Mouse (Mus musculus): ENCODE measurements around the gene Gm9970. TPM values are rescaled to one million over a fixed set of nuclear protein-coding genes. Genes with fewer than 3 reads are reported as not detected.

Gene Gm9970
- total RNA-seq, 2 experiments from 2014 or later = not detected

GRCm38 (mm10) chr5:31198616-31199320 is 42.3 kb downstream of the Gm9970 start:
- no peak for ATAC-seq (replicated peaks; ENCODE audit: low FRiP score, poor library complexity, severe bottlenecking)

GRCm38 (mm10) chr5:31198170-31198569 is 42.9 kb downstream of the Gm9970 start:
- ATAC-seq (replicated peaks; ENCODE audit: low FRiP score, poor library complexity, severe bottlenecking) = no peak

GRCm38 (mm10) chr5:31197072-31197471 is 44.0 kb downstream of the Gm9970 start:
- ATAC-seq (replicated peaks; ENCODE audit: low FRiP score, poor library complexity, severe bottlenecking) = no peak

- ATAC-seq (replicated peaks; ENCODE audit: low FRiP score, poor library complexity, severe bottlenecking) = no peak
Measured at GRCm38 (mm10) chr5:31196207-31196606, 44.8 kb downstream of the Gm9970 start.

GRCm38 (mm10) chr5:31195671-31196070 is 45.4 kb downstream of the Gm9970 start:
- ATAC-seq (replicated peaks; ENCODE audit: low FRiP score, poor library complexity, severe bottlenecking) = no peak

- no peak for ATAC-seq (replicated peaks; ENCODE audit: low FRiP score, poor library complexity, severe bottlenecking)
Measured at GRCm38 (mm10) chr5:31194486-31195485, 46.2 kb downstream of the Gm9970 start.

GRCm38 (mm10) chr5:31193631-31194281 is 47.3 kb downstream of the Gm9970 start:
- peak; percentile 11 for ATAC-seq (replicated peaks; ENCODE audit: low FRiP score, poor library complexity, severe bottlenecking)

- ATAC-seq (replicated peaks; ENCODE audit: low FRiP score, poor library complexity, severe bottlenecking) = peak; percentile 88
Measured at GRCm38 (mm10) chr5:31192939-31193630, 47.9 kb downstream of the Gm9970 start, which contains the start of the genes Snx17 and Eif2b4. Snx17 (plus strand) TSS chr5:31193227. Eif2b4 (minus strand) TSS chr5:31193430.

- ATAC-seq (replicated peaks; ENCODE audit: low FRiP score, poor library complexity, severe bottlenecking) = peak; percentile 45
Measured at GRCm38 (mm10) chr5:31192045-31192938, 48.7 kb downstream of the Gm9970 start.

Other genes starting within 250 kb of the Gm9970 start
- 21.3 and 40.5 TPM in 2 replicates for gene Atraid, start 192.9 kb downstream of the Gm9970 start, total RNA-seq (2015; ENCODE audit: low replicate concordance)
- 22.3 and 26.8 TPM in 2 replicates for gene Atraid, start 192.9 kb downstream of the Gm9970 start, total RNA-seq (2017; ENCODE audit: low replicate concordance)
- gene Slc5a6, start 192.3 kb downstream of the Gm9970 start, total RNA-seq (2015; ENCODE audit: low replicate concordance) = 0.42 TPM in 1 of 2 replicates, not detected in the other
- gene Slc5a6, start 192.3 kb downstream of the Gm9970 start, total RNA-seq (2017; ENCODE audit: low replicate concordance) = 0.98 TPM in 1 of 2 replicates, not detected in the other
- 6.5 and 16.3 TPM in 2 replicates for gene Cad, start 186.5 kb downstream of the Gm9970 start, total RNA-seq (2015; ENCODE audit: low replicate concordance)
- 6.7 and 10.6 TPM in 2 replicates for gene Cad, start 186.5 kb downstream of the Gm9970 start, total RNA-seq (2017; ENCODE audit: low replicate concordance)
- not detected in 2 replicates for gene Dnajc5g, start 134.9 kb downstream of the Gm9970 start, total RNA-seq (2015; ENCODE audit: low replicate concordance)
- gene Dnajc5g, start 134.9 kb downstream of the Gm9970 start, total RNA-seq (2017; ENCODE audit: low replicate concordance) = 0.70 TPM in 1 of 2 replicates, not detected in the other
- not detected in 2 replicates for gene Slc30a3, start 133.0 kb downstream of the Gm9970 start, total RNA-seq (2015; ENCODE audit: low replicate concordance)
- not detected in 2 replicates for gene Slc30a3, start 133.0 kb downstream of the Gm9970 start, total RNA-seq (2017; ENCODE audit: low replicate concordance)
- gene Trim54, start 124.5 kb downstream of the Gm9970 start, total RNA-seq (2015; ENCODE audit: low replicate concordance) = not detected in 2 replicates
- not detected in 2 replicates for gene Trim54, start 124.5 kb downstream of the Gm9970 start, total RNA-seq (2017; ENCODE audit: low replicate concordance)
- not detected in 2 replicates for gene Ucn, start 102.4 kb downstream of the Gm9970 start, total RNA-seq (2015; ENCODE audit: low replicate concordance)
- gene Ucn, start 102.4 kb downstream of the Gm9970 start, total RNA-seq (2017; ENCODE audit: low replicate concordance) = not detected in 2 replicates
- 9.4 and 11.1 TPM in 2 replicates for gene Mpv17, start 87.0 kb downstream of the Gm9970 start, total RNA-seq (2015; ENCODE audit: low replicate concordance)
- 10.7 and 12.7 TPM in 2 replicates for gene Mpv17, start 87.0 kb downstream of the Gm9970 start, total RNA-seq (2017; ENCODE audit: low replicate concordance)
- gene Gm29609, start 61.3 kb downstream of the Gm9970 start, total RNA-seq (2015; ENCODE audit: low replicate concordance) = not detected in 2 replicates
- gene Gm29609, start 61.3 kb downstream of the Gm9970 start, total RNA-seq (2017; ENCODE audit: low replicate concordance) = not detected in 2 replicates
- 29.7 and 32.5 TPM in 2 replicates for gene Gtf3c2, start 61.1 kb downstream of the Gm9970 start, total RNA-seq (2015; ENCODE audit: low replicate concordance)
- 24.8 and 30.7 TPM in 2 replicates for gene Gtf3c2, start 61.1 kb downstream of the Gm9970 start, total RNA-seq (2017; ENCODE audit: low replicate concordance)
- 2.9 and 17.1 TPM in 2 replicates for gene Snx17, start 48.0 kb downstream of the Gm9970 start, total RNA-seq (2015; ENCODE audit: low replicate concordance)
- 12.3 and 15.8 TPM in 2 replicates for gene Snx17, start 48.0 kb downstream of the Gm9970 start, total RNA-seq (2017; ENCODE audit: low replicate concordance)
- gene Eif2b4, start 47.8 kb downstream of the Gm9970 start, total RNA-seq (2015; ENCODE audit: low replicate concordance) = 9.8 and 42.1 TPM in 2 replicates
- gene Eif2b4, start 47.8 kb downstream of the Gm9970 start, total RNA-seq (2017; ENCODE audit: low replicate concordance) = 13.5 and 18.7 TPM in 2 replicates
- gene Zfp513, start 38.9 kb downstream of the Gm9970 start, total RNA-seq (2015; ENCODE audit: low replicate concordance) = 2.3 and 4.8 TPM in 2 replicates
- gene Zfp513, start 38.9 kb downstream of the Gm9970 start, total RNA-seq (2017; ENCODE audit: low replicate concordance) = 5.5 and 5.9 TPM in 2 replicates
- gene Ppm1g, start 20.5 kb downstream of the Gm9970 start, total RNA-seq (2015; ENCODE audit: low replicate concordance) = 35.4 and 46.4 TPM in 2 replicates
- 67.5 and 132 TPM in 2 replicates for gene Ppm1g, start 20.5 kb downstream of the Gm9970 start, total RNA-seq (2017; ENCODE audit: low replicate concordance)
- gene Nrbp1, start 368 bp downstream of the Gm9970 start, total RNA-seq (2015; ENCODE audit: low replicate concordance) = 20.1 and 31.5 TPM in 2 replicates
- gene Nrbp1, start 368 bp downstream of the Gm9970 start, total RNA-seq (2017; ENCODE audit: low replicate concordance) = 23.0 and 28.1 TPM in 2 replicates
- gene Krtcap3, start 10.5 kb upstream of the Gm9970 start, total RNA-seq (2015; ENCODE audit: low replicate concordance) = 1.5 TPM in 1 of 2 replicates, not detected in the other
- 4.0 and 4.6 TPM in 2 replicates for gene Krtcap3, start 10.5 kb upstream of the Gm9970 start, total RNA-seq (2017; ENCODE audit: low replicate concordance)
- 0.58 and 3.1 TPM in 2 replicates for gene Ift172, start 49.9 kb upstream of the Gm9970 start, total RNA-seq (2015; ENCODE audit: low replicate concordance)
- 5.6 and 7.9 TPM in 2 replicates for gene Ift172, start 49.9 kb upstream of the Gm9970 start, total RNA-seq (2017; ENCODE audit: low replicate concordance)
- not detected in 2 replicates for gene Fndc4, start 54.8 kb upstream of the Gm9970 start, total RNA-seq (2015; ENCODE audit: low replicate concordance)
- gene Fndc4, start 54.8 kb upstream of the Gm9970 start, total RNA-seq (2017; ENCODE audit: low replicate concordance) = 0.34 TPM in 1 of 2 replicates, not detected in the other
- gene Gckr, start 56.2 kb upstream of the Gm9970 start, total RNA-seq (2015; ENCODE audit: low replicate concordance) = not detected in 2 replicates
- not detected in 2 replicates for gene Gckr, start 56.2 kb upstream of the Gm9970 start, total RNA-seq (2017; ENCODE audit: low replicate concordance)
- gene Zfp512, start 211.2 kb upstream of the Gm9970 start, total RNA-seq (2015; ENCODE audit: low replicate concordance) = 5.0 and 5.9 TPM in 2 replicates
- 13.8 and 16.1 TPM in 2 replicates for gene Zfp512, start 211.2 kb upstream of the Gm9970 start, total RNA-seq (2017; ENCODE audit: low replicate concordance)
- gene 4930548H24Rik, start 244.5 kb upstream of the Gm9970 start, total RNA-seq (2015; ENCODE audit: low replicate concordance) = not detected in 2 replicates
- gene 4930548H24Rik, start 244.5 kb upstream of the Gm9970 start, total RNA-seq (2017; ENCODE audit: low replicate concordance) = 0.17 and 1.1 TPM in 2 replicates